Mouse (Mus musculus) liver, postnatal 0 days (tissue): ENCODE results near the gene Magix.
"Not testable (repeated sequence)": the region's sequence is repeated elsewhere in the genome, so short reads cannot be mapped to it uniquely, and the experiment has no call there.

Source experiments
- CTCF ChIP-seq: sonication (generic); IDR thresholded peaks from 2 replicates; pipeline ENCODE4 v1.5.1; 2016; ENCODE audit warnings: antibody characterized with exemption, low read depth
- EP300 ChIP-seq: IDR thresholded peaks from 2 replicates; pipeline ENCODE4 v1.6.1; 2016; ENCODE audit warnings: antibody characterized with exemption, low read depth, mild to moderate bottlenecking

DNA sequence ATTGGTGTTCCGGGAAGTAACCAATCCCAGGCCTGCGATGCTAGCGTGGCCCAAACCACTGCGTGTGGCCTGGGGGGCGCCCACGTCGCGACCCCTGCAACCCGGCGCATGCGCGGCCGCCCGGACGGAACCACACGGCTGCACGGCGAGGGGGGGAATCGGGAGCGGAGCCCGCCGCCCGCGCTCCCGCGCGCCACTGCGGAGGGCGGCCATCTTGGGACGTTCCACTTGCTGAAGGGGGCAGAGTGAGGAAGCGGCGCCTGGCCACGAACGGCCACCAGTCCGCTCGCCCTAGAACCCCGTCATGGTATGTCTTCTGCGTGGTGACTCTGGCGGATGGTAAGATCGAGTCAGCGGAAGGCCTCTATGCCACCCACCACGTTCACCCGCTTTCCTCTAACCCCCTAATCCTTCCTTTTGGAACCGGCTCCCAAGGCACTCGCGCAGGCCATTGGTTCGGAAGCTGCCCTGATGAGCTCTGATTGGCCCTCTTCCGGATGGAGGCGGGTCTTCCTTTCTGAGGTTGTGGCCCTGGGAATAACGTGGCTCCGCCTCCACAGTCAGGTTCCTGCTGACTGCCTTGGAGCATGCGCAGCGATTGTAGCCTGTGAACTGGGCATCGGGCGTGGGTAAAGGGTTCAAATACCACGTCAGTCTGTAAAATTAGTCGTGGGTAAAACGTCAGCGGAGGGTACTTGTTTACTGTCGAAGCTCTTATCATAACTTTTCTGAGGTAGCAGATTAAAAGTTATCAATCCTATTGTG lies 33.3 kb upstream of the Magix start, which contains the start of gene Wdr45:
- not testable (repeated sequence) for TF ChIP-seq CTCF, EP300
